Mouse (Mus musculus): ENCODE results near the gene Ncaph2. TPM values are rescaled to one million over a fixed set of nuclear protein-coding genes. Genes with fewer than 3 reads are reported as not detected.

Gene Ncaph2
- polyA plus RNA-seq, 1 experiment from 2014 or later, result 140 TPM

GRCm38 (mm10) chr15:89378831-89379401 lies 23.4 kb downstream of the Ncaph2 start, which contains the start of gene Odf3b:
TSS of gene Odf3b (minus strand) at chr15:89379282.
- Histone ChIP-seq H3K27me3 (ENCODE audit: control insufficient read depth, insufficient read depth, low read length) (peaks cover 32% of the 10 kb centered on the region), H3K27ac (ENCODE audit: low read depth, low read length) (no peak within 1 kb of the TSS), H3K4me2 (replicated peaks; ENCODE audit: low read depth, low read length) (peak within 1 kb of the TSS; percentile 62), H3K36me3 (ENCODE audit: control insufficient read depth, insufficient read depth, low read length) (no peaks in the 10 kb centered on the region), H3K9me3 (ENCODE audit: control insufficient read depth, low read length) (no peaks in the 10 kb centered on the region), H3K9ac (ENCODE audit: low read depth, low read length) (peak within 1 kb of the TSS; percentile 35), H3K4me3 (ENCODE audit: low read depth, low read length) (peak within 1 kb of the TSS; percentile 32), H3K4me1 (replicated peaks; ENCODE audit: control insufficient read depth, insufficient read depth, low read length) (no peaks in the 10 kb centered on the region; the same call in 1 of the 2 replicates)
- no peak; the same call in 1 of the 2 replicates for ATAC-seq (ENCODE audit: low FRiP score)
- under 1% methylated on average over 33 of the region's 33 CpGs for WGBS
- peak; percentile 52 for DNase-seq (ENCODE audit: low spot score)

- DNase-seq (ENCODE audit: low spot score) (no peak), ATAC-seq (ENCODE audit: low FRiP score) (no peak)
- Histone ChIP-seq H3K4me1 (replicated peaks; ENCODE audit: control insufficient read depth, insufficient read depth, low read length) (no peaks in the 10 kb centered on the region; the same call in 1 of the 2 replicates), H3K27ac (ENCODE audit: low read depth, low read length) (no peak overlapping the region), H3K36me3 (ENCODE audit: control insufficient read depth, insufficient read depth, low read length) (no peaks in the 10 kb centered on the region), H3K27me3 (ENCODE audit: control insufficient read depth, insufficient read depth, low read length) (peaks cover 32% of the 10 kb centered on the region), H3K4me3 (ENCODE audit: low read depth, low read length) (peak overlapping the region; percentile 32), H3K9me3 (ENCODE audit: control insufficient read depth, low read length) (no peaks in the 10 kb centered on the region), H3K4me2 (replicated peaks; ENCODE audit: low read depth, low read length) (peak overlapping the region; percentile 62), H3K9ac (ENCODE audit: low read depth, low read length) (peak overlapping the region; percentile 35)
- 18% methylated on average over 10 of the region's 10 CpGs for WGBS
Observed at GRCm38 (mm10) chr15:89379429-89379828, 23.9 kb downstream of the Ncaph2 start.

- 91% methylated on average over 7 of the region's 7 CpGs for WGBS
- DNase-seq (ENCODE audit: low spot score), result no peak
Observed at GRCm38 (mm10) chr15:89384617-89385016, 29.1 kb downstream of the Ncaph2 start, which contains the start of gene Klhdc7b. TSS of gene Klhdc7b (plus strand) at chr15:89384917.

GRCm38 (mm10) chr15:89387127-89387526 lies 31.6 kb downstream of the Ncaph2 start:
- Histone ChIP-seq H3K9ac (ENCODE audit: low read depth, low read length) (no peak overlapping the region), H3K27me3 (ENCODE audit: control insufficient read depth, insufficient read depth, low read length) (no peaks in the 10 kb centered on the region), H3K4me3 (ENCODE audit: low read depth, low read length) (no peak overlapping the region), H3K9me3 (ENCODE audit: control insufficient read depth, low read length) (no peaks in the 10 kb centered on the region), H3K27ac (ENCODE audit: low read depth, low read length) (no peak overlapping the region), H3K4me1 (replicated peaks; ENCODE audit: control insufficient read depth, insufficient read depth, low read length) (no peaks in the 10 kb centered on the region), H3K4me2 (replicated peaks; ENCODE audit: low read depth, low read length) (no peak overlapping the region), H3K36me3 (ENCODE audit: control insufficient read depth, insufficient read depth, low read length) (no peaks in the 10 kb centered on the region)
- ATAC-seq (ENCODE audit: low FRiP score) (no peak), DNase-seq (ENCODE audit: low spot score) (no peak)
- 49% methylated on average over 12 of the region's 12 CpGs for WGBS

More at GRCm38 (mm10) chr15:89384617-89385016, 29.1 kb downstream of the Ncaph2 start, which contains the start of gene Klhdc7b:
- no peak for ATAC-seq (ENCODE audit: low FRiP score)
- Histone ChIP-seq H3K4me1 (replicated peaks; ENCODE audit: control insufficient read depth, insufficient read depth, low read length) (no peaks in the 10 kb centered on the region; the same call in 1 of the 2 replicates), H3K9me3 (ENCODE audit: control insufficient read depth, low read length) (no peaks in the 10 kb centered on the region), H3K4me2 (replicated peaks; ENCODE audit: low read depth, low read length) (no peak within 1 kb of the TSS), H3K27ac (ENCODE audit: low read depth, low read length) (no peak within 1 kb of the TSS), H3K9ac (ENCODE audit: low read depth, low read length) (no peak within 1 kb of the TSS), H3K4me3 (ENCODE audit: low read depth, low read length) (no peak within 1 kb of the TSS), H3K36me3 (ENCODE audit: control insufficient read depth, insufficient read depth, low read length) (no peaks in the 10 kb centered on the region), H3K27me3 (ENCODE audit: control insufficient read depth, insufficient read depth, low read length) (peaks cover 1% of the 10 kb centered on the region)

- WGBS, result 90% methylated on average over 10 of the region's 10 CpGs
- Histone ChIP-seq H3K4me2 (replicated peaks; ENCODE audit: low read depth, low read length) (no peak overlapping the region), H3K36me3 (ENCODE audit: control insufficient read depth, insufficient read depth, low read length) (no peaks in the 10 kb centered on the region), H3K4me3 (ENCODE audit: low read depth, low read length) (no peak overlapping the region), H3K27me3 (ENCODE audit: control insufficient read depth, insufficient read depth, low read length) (no peaks in the 10 kb centered on the region), H3K27ac (ENCODE audit: low read depth, low read length) (no peak overlapping the region), H3K9ac (ENCODE audit: low read depth, low read length) (no peak overlapping the region), H3K9me3 (ENCODE audit: control insufficient read depth, low read length) (no peaks in the 10 kb centered on the region), H3K4me1 (replicated peaks; ENCODE audit: control insufficient read depth, insufficient read depth, low read length) (no peaks in the 10 kb centered on the region)
- DNase-seq (ENCODE audit: low spot score) (no peak), ATAC-seq (ENCODE audit: low FRiP score) (no peak)
Observed at GRCm38 (mm10) chr15:89390081-89390480, 34.6 kb downstream of the Ncaph2 start.

GRCm38 (mm10) chr15:89396883-89397282 lies 41.4 kb downstream of the Ncaph2 start:
- Histone ChIP-seq H3K36me3 (ENCODE audit: control insufficient read depth, insufficient read depth, low read length) (no peaks in the 10 kb centered on the region), H3K4me3 (ENCODE audit: low read depth, low read length) (no peak overlapping the region), H3K9me3 (ENCODE audit: control insufficient read depth, low read length) (no peaks in the 10 kb centered on the region), H3K27me3 (ENCODE audit: control insufficient read depth, insufficient read depth, low read length) (no peaks in the 10 kb centered on the region), H3K4me1 (replicated peaks; ENCODE audit: control insufficient read depth, insufficient read depth, low read length) (no peaks in the 10 kb centered on the region), H3K27ac (ENCODE audit: low read depth, low read length) (no peak overlapping the region), H3K4me2 (replicated peaks; ENCODE audit: low read depth, low read length) (no peak overlapping the region), H3K9ac (ENCODE audit: low read depth, low read length) (no peak overlapping the region)
- WGBS, result 87% methylated on average over 4 of the region's 4 CpGs
- DNase-seq (ENCODE audit: low spot score) (no peak), ATAC-seq (ENCODE audit: low FRiP score) (no peak)

GRCm38 (mm10) chr15:89398146-89398545 lies 42.6 kb downstream of the Ncaph2 start:
- H3K4me1 ChIP-seq (replicated peaks; ENCODE audit: control insufficient read depth, insufficient read depth, low read length), result no peaks in the 10 kb centered on the region
- no peaks in the 10 kb centered on the region for H3K36me3 ChIP-seq (ENCODE audit: control insufficient read depth, insufficient read depth, low read length)
- H3K27me3 ChIP-seq (ENCODE audit: control insufficient read depth, insufficient read depth, low read length), result no peaks in the 10 kb centered on the region
- H3K27ac ChIP-seq (ENCODE audit: low read depth, low read length), result no peak overlapping the region
- no peak for ATAC-seq (ENCODE audit: low FRiP score)
- DNase-seq (ENCODE audit: low spot score), result no peak
- WGBS, result 79% methylated on average over 2 of the region's 2 CpGs
- H3K4me3 ChIP-seq (ENCODE audit: low read depth, low read length), result no peak overlapping the region
- no peaks in the 10 kb centered on the region for H3K9me3 ChIP-seq (ENCODE audit: control insufficient read depth, low read length)
- H3K4me2 ChIP-seq (replicated peaks; ENCODE audit: low read depth, low read length), result no peak overlapping the region
- no peak overlapping the region for H3K9ac ChIP-seq (ENCODE audit: low read depth, low read length)

- ATAC-seq (ENCODE audit: low FRiP score) (no peak), DNase-seq (ENCODE audit: low spot score) (no peak)
- Histone ChIP-seq H3K36me3 (ENCODE audit: control insufficient read depth, insufficient read depth, low read length) (no peaks in the 10 kb centered on the region), H3K4me1 (replicated peaks; ENCODE audit: control insufficient read depth, insufficient read depth, low read length) (no peaks in the 10 kb centered on the region), H3K4me3 (ENCODE audit: low read depth, low read length) (no peak overlapping the region), H3K9me3 (ENCODE audit: control insufficient read depth, low read length) (no peaks in the 10 kb centered on the region), H3K27me3 (ENCODE audit: control insufficient read depth, insufficient read depth, low read length) (no peaks in the 10 kb centered on the region), H3K27ac (ENCODE audit: low read depth, low read length) (no peak overlapping the region), H3K9ac (ENCODE audit: low read depth, low read length) (no peak overlapping the region), H3K4me2 (replicated peaks; ENCODE audit: low read depth, low read length) (no peak overlapping the region)
- 75% methylated on average over 1 of the region's 1 CpGs for WGBS
Observed at GRCm38 (mm10) chr15:89399716-89400115, 44.2 kb downstream of the Ncaph2 start.

- 92% methylated on average over 1 of the region's 1 CpGs for WGBS
- no peak for DNase-seq (ENCODE audit: low spot score)
Observed at GRCm38 (mm10) chr15:89402471-89402870, 47.0 kb downstream of the Ncaph2 start.

More at GRCm38 (mm10) chr15:89402471-89402870, 47.0 kb downstream of the Ncaph2 start:
- Histone ChIP-seq H3K36me3 (ENCODE audit: control insufficient read depth, insufficient read depth, low read length) (no peaks in the 10 kb centered on the region), H3K4me2 (replicated peaks; ENCODE audit: low read depth, low read length) (no peak overlapping the region), H3K9ac (ENCODE audit: low read depth, low read length) (no peak overlapping the region), H3K27me3 (ENCODE audit: control insufficient read depth, insufficient read depth, low read length) (no peaks in the 10 kb centered on the region), H3K9me3 (ENCODE audit: control insufficient read depth, low read length) (no peaks in the 10 kb centered on the region; the same call in 1 of the 2 replicates), H3K4me3 (ENCODE audit: low read depth, low read length) (no peak overlapping the region), H3K4me1 (replicated peaks; ENCODE audit: control insufficient read depth, insufficient read depth, low read length) (no peaks in the 10 kb centered on the region), H3K27ac (ENCODE audit: low read depth, low read length) (no peak overlapping the region)
- no peak for ATAC-seq (ENCODE audit: low FRiP score)
